Mouse (Mus musculus) erythroblast, adult 5-6 weeks (primary cell): Measurements from ENCODE around the gene Zfp958. TPM values are rescaled to one million over a fixed set of nuclear protein-coding genes. Genes with fewer than 3 reads are reported as not detected.
A peak's percentile ranks its signal among the peaks of the same experiment; 100 is the strongest.
"Not testable (repeated sequence)": the region's sequence is repeated elsewhere in the genome, so short reads cannot be mapped to it uniquely, and the experiment has no call there.

Experiments
- ATAC-seq: replicated peaks from 2 replicates; pipeline ENCODE4 v1.8.0; 2016; ENCODE audit warnings: moderate number of reproducible peaks, mild to moderate bottlenecking, moderate TSS enrichment, inconsistent platforms; ENCODE audit not compliant: poor library complexity, low FRiP score, severe bottlenecking
- total RNA-seq, 2 experiments: library from RNA; stranded (forward) in 1 of 2; stranded (reverse) in 1 of 2; fragments of 150-400 nt in 1 of 2; fragments of 200-764, 138-1000 nt in 1 of 2; gene quantifications; 2 replicates each; pipeline versions ENCODE4 v1.2.3 to v1.2.4; 2015 to 2017; ENCODE audit warnings: low replicate concordance in 2 of 2

Gene Zfp958
- total RNA-seq (2015; ENCODE audit: low replicate concordance) (4.6 and 9.0 TPM in 2 replicates), total RNA-seq (2017; ENCODE audit: low replicate concordance) (3.6 and 5.6 TPM in 2 replicates)

- peak; percentile 100 for ATAC-seq
Observed at GRCm38 (mm10) chr8:4612932-4613853, at the start of gene Zfp958. Zfp958 (plus strand) TSS chr8:4613167.

- no peak for ATAC-seq
Observed at GRCm38 (mm10) chr8:4581986-4582385, 31.0 kb upstream of the Zfp958 start.

- no peak for ATAC-seq
Observed at GRCm38 (mm10) chr8:4582754-4583178, 30.2 kb upstream of the Zfp958 start.

- ATAC-seq, result no peak
Observed at GRCm38 (mm10) chr8:4584660-4585059, 28.3 kb upstream of the Zfp958 start.

GRCm38 (mm10) chr8:4586356-4586755 lies 26.6 kb upstream of the Zfp958 start:
- ATAC-seq, result no peak

GRCm38 (mm10) chr8:4588165-4589000 lies 24.6 kb upstream of the Zfp958 start:
- ATAC-seq, result peak; percentile 70; the same call in 1 of the 2 replicates

GRCm38 (mm10) chr8:4608896-4609295 lies 4.1 kb upstream of the Zfp958 start:
- no peak for ATAC-seq

DNA sequence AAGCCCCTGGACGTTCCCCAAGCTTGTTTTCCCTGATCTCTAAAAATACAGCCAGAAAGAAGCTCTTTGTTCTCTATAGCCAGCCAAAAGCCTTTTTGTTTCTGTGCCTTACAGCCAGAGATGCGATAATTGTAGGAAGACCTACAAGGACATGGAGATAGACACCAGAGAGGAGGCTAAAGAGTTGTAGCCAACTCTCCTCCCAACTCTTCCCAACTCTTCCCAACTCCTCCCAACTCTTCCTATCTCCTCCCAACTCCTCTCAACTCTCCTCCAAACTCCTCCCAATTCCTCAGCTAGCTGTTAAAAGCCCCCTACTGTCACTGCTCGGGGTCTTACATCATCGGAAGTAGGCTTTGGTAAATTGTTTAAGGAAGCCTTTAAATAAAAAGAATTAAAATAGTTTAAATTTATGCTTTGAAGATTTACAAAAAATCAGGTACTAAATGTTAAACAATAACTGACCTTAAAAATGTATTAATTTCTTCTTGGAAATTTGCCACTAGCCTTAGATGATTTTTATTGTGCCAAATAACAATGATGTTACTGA lies 1.3 kb upstream of the Zfp958 start:
- ATAC-seq, result not testable (repeated sequence)

DNA sequence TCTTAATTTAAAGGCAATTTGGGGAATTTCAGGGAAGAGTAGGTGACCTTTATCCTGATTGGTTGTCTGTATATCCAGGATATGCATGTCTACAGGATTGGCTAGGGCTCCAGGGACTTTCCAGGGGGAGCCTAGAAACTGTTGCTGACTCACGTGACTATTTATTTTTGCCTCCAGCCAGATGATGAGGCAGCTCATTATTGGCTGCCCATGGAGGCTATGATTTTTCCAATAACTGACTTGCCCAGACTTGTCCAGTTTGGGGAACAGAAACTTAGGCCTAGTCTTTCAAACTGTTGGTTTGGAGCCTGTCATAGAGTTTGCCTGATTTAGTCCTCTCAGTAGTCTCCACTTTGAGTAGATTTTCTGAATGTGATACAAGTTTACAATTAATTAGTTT lies 14.4 kb downstream of the Zfp958 start:
- ATAC-seq, result no peak

DNA sequence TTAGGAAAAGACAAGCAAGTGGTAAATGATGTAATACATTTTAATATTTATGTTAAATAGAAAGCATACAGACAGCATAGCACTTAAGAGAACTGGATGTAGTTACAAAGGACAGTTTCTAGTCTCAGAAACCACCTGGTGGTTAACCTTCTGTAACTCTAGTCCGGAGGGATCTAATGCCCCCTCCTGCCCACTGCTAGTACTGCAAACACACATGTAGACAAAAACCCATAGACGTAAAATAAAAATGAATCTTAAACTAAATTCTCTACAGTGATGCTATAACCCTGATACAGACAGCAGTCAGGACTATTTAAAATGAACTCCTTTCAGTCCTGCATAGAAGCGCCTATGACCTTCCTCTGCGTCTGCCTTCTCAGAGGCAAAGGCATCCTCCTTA lies 24.1 kb downstream of the Zfp958 start:
- ATAC-seq, result no peak

GRCm38 (mm10) chr8:4642974-4643373 lies 30.0 kb downstream of the Zfp958 start:
- ATAC-seq, result not testable (repeated sequence)

GRCm38 (mm10) chr8:4656536-4656935 lies 43.6 kb downstream of the Zfp958 start:
- ATAC-seq, result no peak

DNA sequence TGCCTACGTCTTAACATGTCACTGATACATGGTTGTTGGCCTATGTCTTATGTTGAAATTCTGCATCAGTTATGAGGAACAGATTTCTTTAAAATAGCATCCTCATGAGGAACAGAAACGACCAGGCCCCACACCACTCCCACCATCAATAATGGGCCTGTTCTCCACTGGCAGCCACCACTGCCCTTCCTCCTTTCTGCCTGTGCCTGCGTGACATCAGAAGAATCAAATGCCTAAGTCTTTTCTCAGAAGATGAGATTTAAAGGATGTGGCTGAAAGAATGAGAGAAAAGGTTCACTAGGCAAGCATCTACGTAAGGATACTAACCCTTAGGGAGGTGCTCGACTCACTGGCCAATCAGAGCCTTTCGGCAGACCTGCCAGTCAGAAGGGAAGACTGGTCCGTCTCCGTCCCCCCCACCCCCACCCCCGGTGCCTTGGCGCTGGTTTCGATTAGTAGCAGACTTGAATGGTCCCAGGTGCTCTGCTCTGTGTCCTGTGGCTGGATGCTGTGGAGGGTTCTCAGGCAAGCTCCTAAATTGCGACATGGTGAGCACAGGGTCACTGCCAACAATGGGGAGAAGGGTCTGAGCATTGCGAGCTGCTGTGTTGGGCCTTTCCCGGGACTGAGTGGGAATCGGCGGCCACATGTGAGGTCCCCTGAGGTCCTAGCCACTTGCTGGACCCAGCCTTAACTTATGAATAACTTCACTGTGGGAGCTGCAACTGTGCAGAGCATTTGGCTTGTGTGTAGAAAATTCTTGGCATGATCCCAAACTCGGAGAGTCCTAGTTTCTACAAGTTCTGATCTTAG lies 62.4 kb downstream of the Zfp958 start:
- ATAC-seq, result no peak

DNA sequence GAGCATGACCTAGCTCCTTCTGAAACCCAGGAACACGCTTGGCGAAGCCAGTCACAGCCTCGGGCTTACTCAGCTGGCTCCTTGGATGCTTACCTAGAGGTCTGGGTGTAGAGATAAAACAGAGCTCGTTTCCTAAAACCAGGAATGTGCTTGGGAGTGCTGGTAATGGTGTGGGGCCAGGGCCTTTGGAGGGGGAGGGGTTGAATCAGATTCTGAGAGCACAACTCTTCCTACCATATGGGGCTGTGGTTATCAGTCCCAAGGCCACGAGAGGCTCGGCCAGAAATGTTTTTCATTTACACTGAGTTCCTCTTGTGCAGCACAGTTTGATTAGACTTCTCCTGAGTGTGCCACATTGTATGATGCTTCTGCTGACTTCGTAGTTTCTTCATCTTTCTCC lies 63.6 kb downstream of the Zfp958 start:
- ATAC-seq, result no peak

DNA sequence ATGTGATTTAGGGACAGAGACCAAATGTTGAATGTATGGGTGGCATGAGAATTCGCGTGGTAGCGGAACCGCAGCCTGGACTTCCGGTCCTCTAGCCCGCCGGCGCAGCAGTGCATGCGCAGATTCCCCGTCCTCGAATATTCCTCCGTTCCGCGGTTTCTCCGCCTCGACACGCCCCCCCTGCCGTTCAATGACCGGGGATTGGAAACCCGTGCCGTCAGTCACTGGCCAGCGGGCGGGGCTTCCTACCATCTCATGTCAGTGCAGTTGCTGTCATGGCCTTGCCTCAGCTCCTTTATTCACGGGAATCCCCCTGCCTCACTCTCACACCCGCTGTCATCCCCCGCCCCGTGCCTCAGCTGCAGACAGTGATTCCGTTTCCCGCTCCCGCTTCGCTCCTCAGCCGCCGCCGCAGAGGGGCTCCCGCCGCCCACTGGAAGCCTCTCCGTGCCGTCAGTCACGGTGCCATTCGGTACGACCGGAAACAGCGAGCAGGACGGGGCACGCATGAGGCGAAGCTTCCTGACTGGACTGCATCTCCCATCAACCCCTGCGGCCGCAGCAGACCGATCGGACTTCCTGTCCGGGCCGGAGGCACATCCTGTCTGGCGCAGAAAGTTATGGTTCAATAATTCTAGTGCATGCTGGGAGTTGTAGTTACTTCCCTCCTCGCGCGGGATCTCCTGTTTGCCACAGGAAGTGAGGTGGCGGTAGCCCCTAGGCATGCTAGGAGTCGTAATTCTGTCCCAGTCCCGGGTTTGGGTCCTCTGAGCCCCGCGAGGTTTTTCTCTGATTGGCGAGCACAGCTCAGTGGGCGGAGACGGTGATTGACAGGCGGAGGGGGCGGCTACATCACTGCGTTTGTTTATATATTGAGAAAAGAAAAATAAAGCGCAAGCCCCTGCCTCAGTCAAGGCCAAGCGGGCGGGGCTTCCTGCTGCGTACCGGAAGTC lies 64.6 kb downstream of the Zfp958 start:
- peak; percentile 97 for ATAC-seq

- peak; percentile 73 for ATAC-seq
Observed at GRCm38 (mm10) chr8:4678218-4678907, 65.4 kb downstream of the Zfp958 start.

DNA sequence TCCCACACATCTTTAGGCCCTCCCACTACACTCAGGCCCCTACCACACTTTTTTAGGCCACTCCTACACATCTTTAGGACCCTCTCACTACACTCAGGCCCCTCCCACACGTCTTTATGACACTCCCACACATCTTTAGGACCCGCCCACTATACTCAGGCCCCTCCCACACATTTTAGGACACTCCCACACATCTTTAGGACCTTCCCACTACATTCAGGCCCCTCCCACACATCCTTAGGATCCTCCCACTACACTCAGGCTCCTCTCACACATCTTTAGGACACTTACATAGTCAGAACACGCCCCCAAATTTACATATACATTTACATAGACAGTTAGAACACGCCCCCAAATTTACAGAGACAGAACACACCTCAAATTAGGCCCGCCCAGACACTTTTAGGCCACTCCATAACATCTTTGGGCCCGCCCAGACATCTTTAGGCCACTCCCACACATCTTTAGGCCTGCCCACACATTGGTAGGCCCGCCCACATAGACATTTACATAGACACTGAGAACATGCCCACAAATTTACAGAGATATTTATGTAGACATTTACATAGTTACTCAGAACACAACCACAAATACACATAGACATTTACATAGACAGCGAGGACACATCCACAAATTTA lies 66.1 kb downstream of the Zfp958 start:
- no peak for ATAC-seq
